Mouse (Mus musculus): ENCODE results near the gene Gm45618. TPM values are rescaled to one million over a fixed set of nuclear protein-coding genes. Genes with fewer than 3 reads are reported as not detected.

Gm45618 gene
- polyA plus RNA-seq, 1 experiment = not detected

DNA sequence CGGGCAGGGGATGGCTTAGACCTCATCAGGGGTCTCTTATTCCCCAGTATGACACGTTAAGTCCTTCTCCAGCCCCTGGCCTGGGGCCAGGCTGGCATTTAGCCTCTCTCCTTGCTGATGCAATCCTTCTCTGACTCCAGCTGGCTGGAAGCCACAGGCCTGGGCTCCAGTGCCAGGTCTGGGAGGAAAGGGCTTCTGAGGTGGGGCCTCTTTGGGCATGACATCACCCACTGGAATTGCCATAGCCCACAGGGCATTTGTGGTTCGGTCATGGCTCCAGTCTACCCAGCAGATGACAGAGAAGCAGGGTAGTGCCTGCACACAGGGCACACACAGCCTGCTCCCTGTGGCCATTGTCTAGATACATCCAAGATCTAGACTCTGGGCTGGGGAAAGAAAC lies 35.7 kb downstream of the Gm45618 start:
- Histone ChIP-seq H3K27ac (ENCODE audit: control insufficient read depth, insufficient read depth, low read depth, low read length) (no peak overlapping the region), H3K36me3 (ENCODE audit: control insufficient read depth, insufficient read depth, low read length) (no peaks in the 10 kb centered on the region), H3K4me1 (ENCODE audit: control insufficient read depth, insufficient read depth, low read length) (peaks cover 5% of the 10 kb centered on the region; the same call in 1 of the 2 replicates), H3K27me3 (ENCODE audit: control insufficient read depth, insufficient read depth, low read length) (no peaks in the 10 kb centered on the region), H3K4me3 (ENCODE audit: control insufficient read depth, low read depth, low read length) (no peak overlapping the region)
- TF ChIP-seq POLR2A (IDR thresholded peaks at IDR 0.05; ENCODE audit: control insufficient read depth, low read depth, low read length) = no peak

DNA sequence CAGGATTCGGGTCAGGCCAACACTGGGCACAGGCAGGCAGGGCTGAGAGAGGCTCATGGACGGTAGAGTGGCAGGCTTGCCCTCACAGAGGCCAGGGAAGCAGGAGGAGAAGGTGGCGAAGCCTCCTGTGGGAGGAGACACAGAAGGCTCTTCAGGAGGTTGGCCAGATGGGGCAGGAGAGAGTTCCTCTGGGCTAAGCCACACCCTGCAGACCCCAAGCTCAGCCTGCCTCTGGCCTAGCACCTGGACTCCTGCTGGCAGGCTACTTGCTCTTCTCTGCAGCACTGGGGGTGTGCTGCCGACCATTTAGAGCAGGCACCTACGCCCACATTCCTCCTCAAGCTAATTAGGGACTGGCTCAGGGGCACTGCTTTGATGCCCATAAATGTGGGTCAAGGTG lies 36.1 kb downstream of the Gm45618 start:
- Histone ChIP-seq H3K4me3 (ENCODE audit: control insufficient read depth, low read depth, low read length) (no peak overlapping the region), H3K36me3 (ENCODE audit: control insufficient read depth, insufficient read depth, low read length) (no peaks in the 10 kb centered on the region), H3K4me1 (ENCODE audit: control insufficient read depth, insufficient read depth, low read length) (peaks cover 5% of the 10 kb centered on the region; the same call in 1 of the 2 replicates), H3K27me3 (ENCODE audit: control insufficient read depth, insufficient read depth, low read length) (no peaks in the 10 kb centered on the region), H3K27ac (ENCODE audit: control insufficient read depth, insufficient read depth, low read depth, low read length) (no peak overlapping the region)
- TF ChIP-seq CTCF (IDR thresholded peaks at IDR 0.05; ENCODE audit: control insufficient read depth, insufficient read depth, insufficient replicate concordance, low read depth, low read length) (no peak), POLR2A (IDR thresholded peaks at IDR 0.05; ENCODE audit: control insufficient read depth, low read depth, low read length) (no peak)

DNA sequence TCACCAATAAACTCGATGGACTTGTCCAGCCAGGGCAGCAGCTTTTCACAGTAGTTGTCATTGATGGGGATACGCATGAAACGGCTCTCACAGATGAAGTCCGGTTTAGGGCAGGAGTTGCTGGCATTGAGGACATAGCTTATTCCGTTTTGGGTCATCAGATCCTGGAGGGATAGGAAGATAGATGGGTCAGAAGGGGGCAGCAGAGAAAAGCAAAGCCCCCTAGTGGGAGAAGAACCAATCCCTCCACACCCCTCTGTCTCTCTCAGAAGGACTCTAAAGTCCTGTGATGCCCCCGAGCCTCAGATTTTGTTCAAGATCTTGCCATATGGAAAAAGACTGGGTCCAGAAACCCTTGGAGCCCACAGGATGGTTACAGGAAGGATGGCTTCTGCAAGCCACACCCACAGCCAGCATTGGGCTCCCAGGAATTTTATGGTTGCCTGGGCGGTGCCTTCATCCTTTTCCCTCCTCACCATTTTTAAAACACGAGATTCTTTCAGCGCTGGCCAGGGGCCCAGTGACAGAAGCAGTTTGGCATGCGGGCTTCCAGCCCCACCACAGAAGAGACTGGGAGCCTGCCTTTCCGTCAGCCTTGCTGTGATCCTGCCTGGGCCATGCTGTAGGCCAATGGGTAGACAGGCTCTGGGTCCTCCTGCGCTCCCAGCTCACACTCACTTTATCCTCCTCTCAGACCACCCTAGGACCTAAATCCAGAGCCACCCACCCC lies 36.8 kb downstream of the Gm45618 start:
- no peaks in the 10 kb centered on the region for H3K27me3 ChIP-seq (ENCODE audit: control insufficient read depth, insufficient read depth, low read length)
- H3K36me3 ChIP-seq (ENCODE audit: control insufficient read depth, insufficient read depth, low read length) = no peaks in the 10 kb centered on the region
- no peak overlapping the region for H3K27ac ChIP-seq (ENCODE audit: control insufficient read depth, insufficient read depth, low read depth, low read length)
- no peak overlapping the region for H3K4me3 ChIP-seq (ENCODE audit: control insufficient read depth, low read depth, low read length)
- TF ChIP-seq POLR2A (IDR thresholded peaks at IDR 0.05; ENCODE audit: control insufficient read depth, low read depth, low read length) = no peak
- TF ChIP-seq CTCF (IDR thresholded peaks at IDR 0.05; ENCODE audit: control insufficient read depth, insufficient read depth, insufficient replicate concordance, low read depth, low read length) = no peak
- peaks cover 5% of the 10 kb centered on the region; the same call in 1 of the 2 replicates for H3K4me1 ChIP-seq (ENCODE audit: control insufficient read depth, insufficient read depth, low read length)

DNA sequence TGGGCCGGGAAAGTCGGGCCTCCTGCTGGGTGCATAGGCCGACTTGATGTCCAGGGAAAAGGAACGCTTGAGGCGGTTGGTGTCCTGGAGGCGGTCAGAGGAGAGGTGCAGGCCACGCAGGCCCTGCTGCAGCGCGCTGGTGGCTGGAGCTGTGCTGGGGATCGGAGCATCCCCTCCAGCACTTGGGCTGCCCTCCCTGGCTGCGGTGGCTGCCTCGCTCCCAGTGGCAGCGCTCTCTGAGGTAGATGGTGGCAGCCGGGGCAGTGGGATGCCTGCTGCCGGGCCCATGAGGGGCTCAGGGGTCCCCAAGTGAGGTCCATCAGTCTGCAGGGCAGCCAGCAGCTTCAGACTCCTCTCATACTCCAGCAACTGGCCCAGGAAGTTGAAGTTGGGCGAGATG lies 37.9 kb downstream of the Gm45618 start:
- H3K27me3 ChIP-seq (ENCODE audit: control insufficient read depth, insufficient read depth, low read length) = no peaks in the 10 kb centered on the region
- H3K4me1 ChIP-seq (ENCODE audit: control insufficient read depth, insufficient read depth, low read length) = peaks cover 5% of the 10 kb centered on the region; the same call in 1 of the 2 replicates
- H3K27ac ChIP-seq (ENCODE audit: control insufficient read depth, insufficient read depth, low read depth, low read length) = no peak overlapping the region
- H3K36me3 ChIP-seq (ENCODE audit: control insufficient read depth, insufficient read depth, low read length) = no peaks in the 10 kb centered on the region
- H3K4me3 ChIP-seq (ENCODE audit: control insufficient read depth, low read depth, low read length) = no peak overlapping the region; the same call in 1 of the 2 replicates
- TF ChIP-seq POLR2A (IDR thresholded peaks at IDR 0.05; ENCODE audit: control insufficient read depth, low read depth, low read length) = no peak
- TF ChIP-seq CTCF (IDR thresholded peaks at IDR 0.05; ENCODE audit: control insufficient read depth, insufficient read depth, insufficient replicate concordance, low read depth, low read length) = no peak

DNA sequence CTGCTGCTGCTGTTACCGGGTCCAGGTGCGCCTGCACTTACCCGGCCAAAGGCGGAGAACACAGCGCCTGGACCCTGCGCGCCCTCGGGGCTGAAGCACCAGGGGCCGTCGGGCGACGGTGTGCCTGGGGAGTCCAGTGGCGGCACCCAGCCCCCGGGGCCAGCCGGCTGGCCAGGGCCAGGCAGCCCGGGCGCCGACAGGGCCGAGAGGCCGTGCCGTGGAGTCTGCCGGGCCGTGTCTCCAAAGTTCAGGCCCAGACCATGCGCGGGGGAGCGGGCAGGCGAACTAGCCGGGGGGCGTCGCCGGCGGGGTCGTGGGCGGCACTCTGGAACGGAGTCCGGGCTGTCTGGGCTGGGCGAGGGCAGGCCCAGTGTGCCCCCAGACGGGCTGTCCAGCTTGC lies 38.4 kb downstream of the Gm45618 start:
- Histone ChIP-seq H3K36me3 (ENCODE audit: control insufficient read depth, insufficient read depth, low read length) (no peaks in the 10 kb centered on the region), H3K27ac (ENCODE audit: control insufficient read depth, insufficient read depth, low read depth, low read length) (no peak overlapping the region), H3K4me3 (ENCODE audit: control insufficient read depth, low read depth, low read length) (peak overlapping the region; percentile 69), H3K27me3 (ENCODE audit: control insufficient read depth, insufficient read depth, low read length) (no peaks in the 10 kb centered on the region), H3K4me1 (ENCODE audit: control insufficient read depth, insufficient read depth, low read length) (peaks cover 5% of the 10 kb centered on the region; the same call in 1 of the 2 replicates)
- TF ChIP-seq CTCF (IDR thresholded peaks at IDR 0.05; ENCODE audit: control insufficient read depth, insufficient read depth, insufficient replicate concordance, low read depth, low read length) = no peak
- TF ChIP-seq POLR2A (IDR thresholded peaks at IDR 0.05; ENCODE audit: control insufficient read depth, low read depth, low read length) = no peak

DNA sequence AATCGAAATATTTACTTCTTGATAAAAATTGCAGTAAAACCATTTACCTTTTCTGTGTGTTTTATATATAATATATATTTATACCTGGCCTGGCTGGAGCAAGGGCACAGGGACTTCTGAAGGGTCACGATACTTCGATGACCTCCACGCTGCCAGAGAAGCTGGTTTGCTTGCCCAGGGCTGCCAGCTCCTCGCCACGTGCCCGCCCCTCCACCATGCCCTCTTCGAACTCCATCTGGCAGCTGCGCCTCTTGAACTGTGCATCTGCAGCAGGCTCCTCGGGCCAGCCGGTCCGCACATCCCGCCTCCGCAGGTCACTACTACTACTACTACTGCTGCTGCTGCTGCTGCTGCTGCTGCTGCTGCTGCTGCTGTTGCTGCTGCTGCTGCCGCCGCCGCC lies 38.8 kb downstream of the Gm45618 start:
- Histone ChIP-seq H3K4me3 (ENCODE audit: control insufficient read depth, low read depth, low read length) (peak overlapping the region; percentile 41), H3K27ac (ENCODE audit: control insufficient read depth, insufficient read depth, low read depth, low read length) (no peak overlapping the region), H3K4me1 (ENCODE audit: control insufficient read depth, insufficient read depth, low read length) (peaks cover 5% of the 10 kb centered on the region; the same call in 1 of the 2 replicates), H3K27me3 (ENCODE audit: control insufficient read depth, insufficient read depth, low read length) (no peaks in the 10 kb centered on the region), H3K36me3 (ENCODE audit: control insufficient read depth, insufficient read depth, low read length) (no peaks in the 10 kb centered on the region)
- TF ChIP-seq CTCF (IDR thresholded peaks at IDR 0.05; ENCODE audit: control insufficient read depth, insufficient read depth, insufficient replicate concordance, low read depth, low read length) (no peak), POLR2A (IDR thresholded peaks at IDR 0.05; ENCODE audit: control insufficient read depth, low read depth, low read length) (no peak)

DNA sequence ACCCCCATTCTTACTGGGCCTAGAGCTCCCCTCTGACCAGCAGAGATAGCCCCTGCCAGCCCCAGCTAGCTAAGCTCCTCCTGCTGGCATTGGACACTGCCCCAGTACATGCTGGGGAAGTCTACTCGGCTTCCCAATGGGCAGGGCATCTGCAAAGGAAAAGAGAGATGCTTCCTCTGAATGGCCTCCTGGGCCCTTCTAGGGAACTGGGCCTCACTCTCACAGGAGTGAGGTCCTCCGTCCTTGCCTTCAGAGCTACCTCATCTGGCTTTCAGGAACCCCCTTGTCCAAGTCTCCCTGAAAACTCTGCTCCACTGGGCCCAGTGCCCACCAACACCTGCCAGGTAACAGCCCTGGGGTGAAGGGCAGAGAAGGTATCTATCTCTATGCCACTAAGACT lies 39.7 kb downstream of the Gm45618 start:
- no peak overlapping the region for H3K4me3 ChIP-seq (ENCODE audit: control insufficient read depth, low read depth, low read length)
- no peaks in the 10 kb centered on the region for H3K27me3 ChIP-seq (ENCODE audit: control insufficient read depth, insufficient read depth, low read length)
- peaks cover 5% of the 10 kb centered on the region; the same call in 1 of the 2 replicates for H3K4me1 ChIP-seq (ENCODE audit: control insufficient read depth, insufficient read depth, low read length)
- TF ChIP-seq POLR2A (IDR thresholded peaks at IDR 0.05; ENCODE audit: control insufficient read depth, low read depth, low read length) (no peak), CTCF (IDR thresholded peaks at IDR 0.05; ENCODE audit: control insufficient read depth, insufficient read depth, insufficient replicate concordance, low read depth, low read length) (no peak)
- no peaks in the 10 kb centered on the region for H3K36me3 ChIP-seq (ENCODE audit: control insufficient read depth, insufficient read depth, low read length)
- H3K27ac ChIP-seq (ENCODE audit: control insufficient read depth, insufficient read depth, low read depth, low read length) = no peak overlapping the region

Data from testis, adult 2 months (tissue).